Comparison of ENCODE assay signal across 15 mouse cellular contexts in genomic region chr3:88202986-88203385, GRCm38 (mm10). TPM values are rescaled to one million over a fixed set of nuclear protein-coding genes. Genes with fewer than 3 reads are reported as not detected.
DNase-seq lines count a peak whose midpoint lies in the region; ATAC-seq lines count a peak whose summit lies in the region.
"Had no signal": no experiment of that assay in that cellular context is flagged by ENCODE, and none has a peak within 500 bp of the region (broad histone marks: within the 10 kb centered on the region; RNA-seq: fewer than 3 reads in every experiment).

No protein-coding gene starts in this region.

- H3K4me2 ChIP-seq in midbrain, embryonic 13.5 days (replicated peaks): peak overlapping the region; percentile 73
- peak overlapping the region; percentile 67 for H3K4me2 ChIP-seq in forebrain, embryonic 16.5 days (ENCODE audit: low read length)
- H3K4me2 ChIP-seq in midbrain, embryonic 14.5 days (ENCODE audit: low read length): peak overlapping the region; percentile 86
- H3K4me2 ChIP-seq: lung, embryonic 15.5 days; stomach, embryonic 15.5 days had no signal

- no peak overlapping the region for H3K4me3 ChIP-seq in midbrain, embryonic 13.5 days (replicated peaks)
- no peak overlapping the region for H3K4me3 ChIP-seq in midbrain, embryonic 10.5 days
- peak overlapping the region; percentile 13 for H3K4me3 ChIP-seq in forebrain, embryonic 16.5 days (replicated peaks; ENCODE audit: low read length)
- peak overlapping the region; percentile 12; the same call in 1 of the 2 replicates for H3K4me3 ChIP-seq in midbrain, embryonic 14.5 days (replicated peaks; ENCODE audit: low read depth, low read length)
- H3K4me3 ChIP-seq: lung, embryonic 15.5 days; megakaryocyte, embryonic 14.5 days; stomach, embryonic 15.5 days had no signal

- 3% methylated on average over 6 of the region's 6 CpGs for WGBS in midbrain, embryonic 13.5 days
- WGBS in midbrain, embryonic 10.5 days: 2% methylated on average over 6 of the region's 6 CpGs
- WGBS in forebrain, embryonic 16.5 days: 15% methylated on average over 6 of the region's 6 CpGs
- WGBS in midbrain, embryonic 14.5 days: 11% methylated on average over 6 of the region's 6 CpGs

- H3K27ac ChIP-seq in midbrain, embryonic 13.5 days: peak overlapping the region; percentile 98
- H3K27ac ChIP-seq in midbrain, embryonic 10.5 days (replicated peaks): no peak overlapping the region
- H3K27ac ChIP-seq in forebrain, embryonic 16.5 days (ENCODE audit: low read length): peak overlapping the region; percentile 100
- H3K27ac ChIP-seq in midbrain, embryonic 14.5 days (replicated peaks; ENCODE audit: low read depth, low read length): peak overlapping the region; percentile 88
- H3K27ac ChIP-seq: lung, embryonic 15.5 days; stomach, embryonic 15.5 days had no signal

- no peak for DNase-seq in midbrain, embryonic 10.5 days (ENCODE audit: low spot score)
- DNase-seq in midbrain, embryonic 14.5 days: peak; percentile 29
- DNase-seq in frontal cortex, postnatal 10 days (ENCODE audit: low spot score in 2 of 2): no peak
- DNase-seq in adrenal gland, postnatal 36 days: no peak
- no peak for DNase-seq in heart, postnatal 10 days
- DNase-seq: gastrocnemius, postnatal 36 days; kidney, postnatal 25 days; layer of hippocampus, postnatal 36 days; thymus, postnatal 36 days had no signal

- peak overlapping the region; percentile 78 for H3K9ac ChIP-seq in midbrain, embryonic 13.5 days (replicated peaks)
- peak overlapping the region; percentile 100 for H3K9ac ChIP-seq in forebrain, embryonic 16.5 days (replicated peaks; ENCODE audit: low read depth, low read length)
- 0 out of 2 replicates have a peak overlapping the region, but pooled peaks have one; percentile 20 for H3K9ac ChIP-seq in midbrain, embryonic 14.5 days (replicated peaks; ENCODE audit: low read length)
- H3K9ac ChIP-seq: lung, embryonic 15.5 days; stomach, embryonic 15.5 days had no signal

- intact Hi-C loops in heart, postnatal 10 days (cut with DNase I): no loop called here

- H3K9me3 ChIP-seq in midbrain, embryonic 13.5 days: no peaks in the 10 kb centered on the region
- no peaks in the 10 kb centered on the region for H3K9me3 ChIP-seq in midbrain, embryonic 10.5 days (replicated peaks)
- no peaks in the 10 kb centered on the region for H3K9me3 ChIP-seq in forebrain, embryonic 16.5 days (ENCODE audit: control insufficient read depth, low read length)
- no peaks in the 10 kb centered on the region for H3K9me3 ChIP-seq in midbrain, embryonic 14.5 days (ENCODE audit: control insufficient read depth, low read length)
- H3K9me3 ChIP-seq: lung, embryonic 15.5 days; megakaryocyte, embryonic 14.5 days; stomach, embryonic 15.5 days had no signal

- peaks cover 73% of the 10 kb centered on the region for H3K27me3 ChIP-seq in midbrain, embryonic 13.5 days
- peaks cover 100% of the 10 kb centered on the region for H3K27me3 ChIP-seq in midbrain, embryonic 10.5 days (ENCODE audit: low read depth, poor library complexity, severe bottlenecking)
- H3K27me3 ChIP-seq in forebrain, embryonic 16.5 days (replicated peaks; ENCODE audit: control insufficient read depth, insufficient read depth, low read length): no peaks in the 10 kb centered on the region
- H3K27me3 ChIP-seq in midbrain, embryonic 14.5 days (ENCODE audit: control insufficient read depth, insufficient read depth, low read length): peaks cover 30% of the 10 kb centered on the region

- ATAC-seq in midbrain, embryonic 13.5 days: no peak
- no peak for ATAC-seq in forebrain, embryonic 16.5 days
- ATAC-seq in midbrain, embryonic 14.5 days (ENCODE audit: low FRiP score, low TSS enrichment): no peak

- H3K36me3 ChIP-seq in midbrain, embryonic 13.5 days: no peaks in the 10 kb centered on the region
- H3K36me3 ChIP-seq in midbrain, embryonic 10.5 days: no peaks in the 10 kb centered on the region
- H3K36me3 ChIP-seq in forebrain, embryonic 16.5 days (ENCODE audit: control insufficient read depth, insufficient read depth): no peaks in the 10 kb centered on the region
- H3K36me3 ChIP-seq in midbrain, embryonic 14.5 days (ENCODE audit: control insufficient read depth, insufficient read depth, low read length): no peaks in the 10 kb centered on the region
- H3K36me3 ChIP-seq: lung, embryonic 15.5 days; stomach, embryonic 15.5 days had no signal

- H3K4me1 ChIP-seq in midbrain, embryonic 13.5 days (replicated peaks): peaks cover 97% of the 10 kb centered on the region
- H3K4me1 ChIP-seq in midbrain, embryonic 10.5 days: peaks cover 63% of the 10 kb centered on the region
- peaks cover 72% of the 10 kb centered on the region for H3K4me1 ChIP-seq in forebrain, embryonic 16.5 days (replicated peaks; ENCODE audit: control insufficient read depth, insufficient read depth, low read length)
- H3K4me1 ChIP-seq in midbrain, embryonic 14.5 days (ENCODE audit: control insufficient read depth, insufficient read depth, low read length): peaks cover 53% of the 10 kb centered on the region

RNA-seq across cellular contexts. Expression of gene Rhbg, which starts 51.5 kb away (rescaled TPM):
- 0.12 TPM in 1 of 2 replicates, not detected in the other for polyA plus RNA-seq in midbrain, embryonic 13.5 days (2015; fragmentation: Nextera tagmentation; extraction: Ambion mirVana)
- not detected in 2 replicates for polyA plus RNA-seq in midbrain, embryonic 10.5 days (2016; fragmentation: Nextera tagmentation; extraction: Ambion mirVana)
- polyA plus RNA-seq in forebrain, embryonic 16.5 days (2015; fragmentation: Nextera tagmentation; extraction: Ambion mirVana): not detected in 2 replicates
- polyA plus RNA-seq in midbrain, embryonic 14.5 days (2014; fragmentation: Nextera tagmentation; extraction: Ambion mirVana): 0.21 and 0.22 TPM in 2 replicates
- total RNA-seq in adrenal gland, postnatal 36 days (2021): 1 to 10 TPM; 5.5 to 7.9 TPM
- not detected for total RNA-seq in heart, postnatal 10 days (2021)
- total RNA-seq: gastrocnemius, postnatal 36 days; layer of hippocampus, postnatal 36 days had no signal
- polyA plus RNA-seq: heart, embryonic 14.5 days had no signal

Comparison
In these comparisons a context has a peak if more than half of its experiments do, and no peak if none do; other contexts are left out.
1. H3K4me3 ChIP-seq: peak in forebrain, embryonic 16.5 days (single experiment) and midbrain, embryonic 14.5 days (single experiment); none in midbrain, embryonic 13.5 days (single experiment) and midbrain, embryonic 10.5 days (single experiment).
2. H3K9ac ChIP-seq: peak in every context shown above with its lines; median percentile 100 in forebrain, embryonic 16.5 days; 78 in midbrain, embryonic 13.5 days; 20 in midbrain, embryonic 14.5 days.
3. Peak in every context shown above with its lines, with median percentiles within 50 percentile points of each other: H3K4me2 ChIP-seq.